Mouse (Mus musculus): ENCODE results near the gene Inpp5k. TPM values are rescaled to one million over a fixed set of nuclear protein-coding genes. Genes with fewer than 3 reads are reported as not detected.
"Not testable (repeated sequence)": the region's sequence is repeated elsewhere in the genome, so short reads cannot be mapped to it uniquely, and the experiment has no call there.

Gene Inpp5k
- polyA plus RNA-seq, 1 experiment: 8.9 TPM

GRCm38 (mm10) chr11:75679439-75680171 is 48.8 kb downstream of the Inpp5k start:
- peaks cover 49% of the 10 kb centered on the region for H3K4me1 ChIP-seq (ENCODE audit: control insufficient read depth)
- no peaks in the 10 kb centered on the region for H3K27me3 ChIP-seq (ENCODE audit: control insufficient read depth)
- H3K36me3 ChIP-seq (ENCODE audit: control insufficient read depth): peaks cover 40% of the 10 kb centered on the region
- H3K9me3 ChIP-seq (ENCODE audit: control insufficient read depth, low read length): peaks cover 6% of the 10 kb centered on the region
- peak overlapping the region; percentile 100 for H3K4me3 ChIP-seq (replicated peaks)
- TF ChIP-seq GATA1 (IDR thresholded peaks at IDR 0.05; ENCODE audit: low read length) (no peak), TAL1 (IDR thresholded peaks at IDR 0.05; ENCODE audit: low read length) (no peak)

GRCm38 (mm10) chr11:75684462-75684861 is 53.7 kb downstream of the Inpp5k start:
- Histone ChIP-seq H3K4me1 (ENCODE audit: control insufficient read depth) (peaks cover 41% of the 10 kb centered on the region), H3K9me3 (ENCODE audit: control insufficient read depth, low read length) (peaks cover 6% of the 10 kb centered on the region)

GRCm38 (mm10) chr11:75684956-75685355 is 54.2 kb downstream of the Inpp5k start:
- H3K4me1 ChIP-seq (ENCODE audit: control insufficient read depth): peaks cover 38% of the 10 kb centered on the region
- H3K27me3 ChIP-seq (ENCODE audit: control insufficient read depth): no peaks in the 10 kb centered on the region
- peaks cover 80% of the 10 kb centered on the region for H3K36me3 ChIP-seq (ENCODE audit: control insufficient read depth)
- no peak overlapping the region for H3K4me3 ChIP-seq (replicated peaks)
- H3K9me3 ChIP-seq (ENCODE audit: control insufficient read depth, low read length): peaks cover 6% of the 10 kb centered on the region
- TF ChIP-seq TAL1 (IDR thresholded peaks at IDR 0.05; ENCODE audit: low read length): no peak
- TF ChIP-seq GATA1 (IDR thresholded peaks at IDR 0.05; ENCODE audit: low read length): no peak

More at GRCm38 (mm10) chr11:75684462-75684861, 53.7 kb downstream of the Inpp5k start:
- TF ChIP-seq GATA1 (IDR thresholded peaks at IDR 0.05; ENCODE audit: low read length): no peak
- no peak for TF ChIP-seq TAL1 (IDR thresholded peaks at IDR 0.05; ENCODE audit: low read length)
- H3K27me3 ChIP-seq (ENCODE audit: control insufficient read depth): no peaks in the 10 kb centered on the region
- peaks cover 75% of the 10 kb centered on the region for H3K36me3 ChIP-seq (ENCODE audit: control insufficient read depth)
- H3K4me3 ChIP-seq (replicated peaks): no peak overlapping the region

GRCm38 (mm10) chr11:75687343-75687993 is 56.7 kb downstream of the Inpp5k start:
- Histone ChIP-seq H3K36me3 (ENCODE audit: control insufficient read depth) (peaks cover 83% of the 10 kb centered on the region), H3K4me1 (ENCODE audit: control insufficient read depth) (peaks cover 20% of the 10 kb centered on the region), H3K27me3 (ENCODE audit: control insufficient read depth) (no peaks in the 10 kb centered on the region), H3K9me3 (ENCODE audit: control insufficient read depth, low read length) (peaks cover 6% of the 10 kb centered on the region), H3K4me3 (replicated peaks) (no peak overlapping the region)
- TF ChIP-seq GATA1 (IDR thresholded peaks at IDR 0.05; ENCODE audit: low read length): no peak
- TF ChIP-seq TAL1 (IDR thresholded peaks at IDR 0.05; ENCODE audit: low read length): no peak; the same call in 2 of the 3 replicates

- H3K4me1 ChIP-seq (ENCODE audit: control insufficient read depth): peaks cover 18% of the 10 kb centered on the region
- TF ChIP-seq GATA1 (IDR thresholded peaks at IDR 0.05; ENCODE audit: low read length) (no peak), TAL1 (IDR thresholded peaks at IDR 0.05; ENCODE audit: low read length) (no peak)
- peaks cover 6% of the 10 kb centered on the region for H3K9me3 ChIP-seq (ENCODE audit: control insufficient read depth, low read length)
- peaks cover 85% of the 10 kb centered on the region for H3K36me3 ChIP-seq (ENCODE audit: control insufficient read depth)
- H3K4me3 ChIP-seq (replicated peaks): no peak overlapping the region
- no peaks in the 10 kb centered on the region for H3K27me3 ChIP-seq (ENCODE audit: control insufficient read depth)
Measured at GRCm38 (mm10) chr11:75688132-75688531, 57.3 kb downstream of the Inpp5k start.

- Histone ChIP-seq H3K9me3 (ENCODE audit: control insufficient read depth, low read length) (no peaks in the 10 kb centered on the region), H3K36me3 (ENCODE audit: control insufficient read depth) (peaks cover 85% of the 10 kb centered on the region), H3K4me3 (replicated peaks) (no peak overlapping the region), H3K4me1 (ENCODE audit: control insufficient read depth) (peaks cover 13% of the 10 kb centered on the region), H3K27me3 (ENCODE audit: control insufficient read depth) (no peaks in the 10 kb centered on the region)
- no peak for TF ChIP-seq GATA1 (IDR thresholded peaks at IDR 0.05; ENCODE audit: low read length)
- TF ChIP-seq TAL1 (IDR thresholded peaks at IDR 0.05; ENCODE audit: low read length): no peak
Measured at GRCm38 (mm10) chr11:75689977-75690376, 59.2 kb downstream of the Inpp5k start.

- Histone ChIP-seq H3K4me1 (ENCODE audit: control insufficient read depth) (peaks cover 10% of the 10 kb centered on the region), H3K27me3 (ENCODE audit: control insufficient read depth) (no peaks in the 10 kb centered on the region), H3K4me3 (replicated peaks) (no peak overlapping the region), H3K36me3 (ENCODE audit: control insufficient read depth) (peaks cover 85% of the 10 kb centered on the region), H3K9me3 (ENCODE audit: control insufficient read depth, low read length) (no peaks in the 10 kb centered on the region)
- TF ChIP-seq TAL1 (IDR thresholded peaks at IDR 0.05; ENCODE audit: low read length) (no peak), GATA1 (IDR thresholded peaks at IDR 0.05; ENCODE audit: low read length) (no peak)
Measured at GRCm38 (mm10) chr11:75691047-75691446, 60.3 kb downstream of the Inpp5k start.

GRCm38 (mm10) chr11:75693570-75693969 is 62.8 kb downstream of the Inpp5k start:
- Histone ChIP-seq H3K4me3 (replicated peaks) (no peak overlapping the region), H3K9me3 (ENCODE audit: control insufficient read depth, low read length) (no peaks in the 10 kb centered on the region), H3K36me3 (ENCODE audit: control insufficient read depth) (peaks cover 98% of the 10 kb centered on the region), H3K4me1 (ENCODE audit: control insufficient read depth) (peaks cover 7% of the 10 kb centered on the region), H3K27me3 (ENCODE audit: control insufficient read depth) (no peaks in the 10 kb centered on the region)
- no peak for TF ChIP-seq TAL1 (IDR thresholded peaks at IDR 0.05; ENCODE audit: low read length)
- no peak for TF ChIP-seq GATA1 (IDR thresholded peaks at IDR 0.05; ENCODE audit: low read length)

- peaks cover 99% of the 10 kb centered on the region for H3K36me3 ChIP-seq (ENCODE audit: control insufficient read depth)
- not testable (repeated sequence) for H3K9me3 ChIP-seq (ENCODE audit: control insufficient read depth, low read length); H3K4me3 ChIP-seq (replicated peaks)
Measured at GRCm38 (mm10) chr11:75697464-75697863, 66.7 kb downstream of the Inpp5k start.

More at GRCm38 (mm10) chr11:75697464-75697863, 66.7 kb downstream of the Inpp5k start:
- H3K27me3 ChIP-seq (ENCODE audit: control insufficient read depth); H3K4me1 ChIP-seq (ENCODE audit: control insufficient read depth): not testable (repeated sequence)

Other genes with a start within 250 kb of the Inpp5k start
- 0.18 and 0.25 TPM in 2 replicates for gene Serpinf1, start 208.3 kb upstream of the Inpp5k start, polyA plus RNA-seq (2012)
- 0.36 and 0.42 TPM in 2 replicates for gene Serpinf2, start 191.4 kb upstream of the Inpp5k start, polyA plus RNA-seq (2012)
- 11.2 and 11.7 TPM in 2 replicates for gene Wdr81, start 176.3 kb upstream of the Inpp5k start, polyA plus RNA-seq (2012)
- gene Tlcd2, start 169.3 kb upstream of the Inpp5k start, polyA plus RNA-seq (2012): 0.15 and 0.41 TPM in 2 replicates
- gene Prpf8, start 144.2 kb upstream of the Inpp5k start, polyA plus RNA-seq (2012): 2.2 and 4.5 TPM in 2 replicates
- 0.10 TPM in 1 of 2 replicates, not detected in the other for gene Rilp, start 120.9 kb upstream of the Inpp5k start, polyA plus RNA-seq (2012)
- 0.04 and 0.06 TPM in 2 replicates for gene Scarf1, start 117.4 kb upstream of the Inpp5k start, polyA plus RNA-seq (2012)
- gene Slc43a2, start 99.3 kb upstream of the Inpp5k start, polyA plus RNA-seq (2012): 0.29 and 0.56 TPM in 2 replicates
- 2.2 and 2.7 TPM in 2 replicates for gene Pitpna, start 42.9 kb upstream of the Inpp5k start, polyA plus RNA-seq (2012)
- 2.4 and 2.6 TPM in 2 replicates for gene Myo1c, start 19.5 kb downstream of the Inpp5k start, polyA plus RNA-seq (2012)
- gene Crk, start 48.3 kb downstream of the Inpp5k start, polyA plus RNA-seq (2012): 4.4 and 6.6 TPM in 2 replicates
- 9.4 and 20.2 TPM in 2 replicates for gene Ywhae, start 101.9 kb downstream of the Inpp5k start, polyA plus RNA-seq (2012)
- gene Doc2b, start 165.1 kb downstream of the Inpp5k start, polyA plus RNA-seq (2012): not detected in 2 replicates

Data from erythroblast, embryonic 14.5 days (primary cell).